Mouse (Mus musculus): ENCODE measurements at regions not wholly inside any gene's neighbourhood (a gene's known extent, or its start where the extent isn't known, plus 50 kb on each side); places are given as distances from the start of the nearest gene placed in this dataset.

- DNase-seq: peak; percentile 78
These were observed 196.9 kb upstream of the Cep126 start for GRCm38 (mm10) chr9:8330886-8331476.

DNA sequence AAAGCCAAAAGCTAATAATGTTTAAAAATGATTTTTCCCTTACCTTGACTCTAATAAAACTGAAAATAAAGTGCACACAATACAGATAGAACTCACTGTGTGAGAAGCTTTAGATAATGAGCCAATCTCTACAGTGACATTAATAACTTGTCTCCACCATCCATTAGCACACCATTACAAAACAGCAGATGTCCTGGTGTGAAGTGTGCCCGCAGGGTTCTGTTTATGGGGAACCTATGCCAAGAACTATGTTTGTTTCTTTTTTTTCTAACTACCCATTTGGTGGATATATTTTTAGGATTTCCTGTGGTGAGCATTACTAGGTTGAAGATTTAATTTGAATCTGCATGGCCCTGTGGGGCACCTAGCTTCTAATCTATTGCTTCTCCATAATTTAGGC is 203.3 kb upstream of the Trpc6 start:
- peak; percentile 62 for DNase-seq

GRCm38 (mm10) chr9:8351071-8351470 is 192.9 kb upstream of the Trpc6 start:
- DNase-seq: no peak
